8 mouse cellular contexts compared by ENCODE assay signal in genomic region chr19:55940538-55941252, GRCm38 (mm10).
DNase-seq lines count a peak whose midpoint lies in the region; ATAC-seq and TF ChIP-seq lines count a peak whose summit lies in the region.

No protein-coding gene starts in this region.

- H3K4me2 ChIP-seq in heart, embryonic 14.5 days (ENCODE audit: low read length): peak overlapping the region; percentile 2; the same call in 1 of the 2 replicates
- H3K4me2 ChIP-seq in embryonic facial prominence, embryonic 15.5 days (replicated peaks): no peak overlapping the region
- no peak overlapping the region for H3K4me2 ChIP-seq in midbrain, embryonic 11.5 days
- no peak overlapping the region for H3K4me2 ChIP-seq in intestine, postnatal 0 days (replicated peaks; ENCODE audit: low read depth)

- no peak overlapping the region for H3K9ac ChIP-seq in heart, embryonic 14.5 days (ENCODE audit: low read length)
- H3K9ac ChIP-seq in embryonic facial prominence, embryonic 15.5 days: no peak overlapping the region
- 0 out of 2 replicates have a peak overlapping the region, but pooled peaks have one; percentile 9 for H3K9ac ChIP-seq in midbrain, embryonic 11.5 days (ENCODE audit: low read length)
- no peak overlapping the region for H3K9ac ChIP-seq in intestine, postnatal 0 days (ENCODE audit: low read depth, low read length)

- H3K27ac ChIP-seq in heart, embryonic 14.5 days (replicated peaks in 1 of 2; ENCODE audit: control insufficient read depth in 1 of 2, insufficient read depth in 1 of 2, low read depth in 2 of 2, low read length in 2 of 2): no peak overlapping the region
- H3K27ac ChIP-seq in embryonic facial prominence, embryonic 15.5 days (replicated peaks): peak overlapping the region; percentile 58; the same call in 1 of the 2 replicates
- no peak overlapping the region; the same call in 1 of the 2 replicates for H3K27ac ChIP-seq in midbrain, embryonic 11.5 days (ENCODE audit: low read depth, low read length)
- H3K27ac ChIP-seq in intestine, postnatal 0 days (ENCODE audit: low read depth, low read length): no peak overlapping the region

- intact Hi-C loops in heart, postnatal 36 days (cut with DNase I): no loop called here

- ATAC-seq in heart, embryonic 14.5 days (ENCODE audit: insufficient number of reproducible peaks, insufficient read depth, low FRiP score, low read depth): no peak
- no peak for ATAC-seq in embryonic facial prominence, embryonic 15.5 days (ENCODE audit: insufficient number of reproducible peaks, low FRiP score, low TSS enrichment, low read depth)
- no peak for ATAC-seq in midbrain, embryonic 11.5 days (ENCODE audit: low FRiP score)
- no peak for ATAC-seq in intestine, postnatal 0 days

- no peaks in the 10 kb centered on the region for H3K36me3 ChIP-seq in heart, embryonic 14.5 days (ENCODE audit: control insufficient read depth, insufficient read depth, low read length)
- H3K36me3 ChIP-seq in embryonic facial prominence, embryonic 15.5 days: no peaks in the 10 kb centered on the region
- no peaks in the 10 kb centered on the region for H3K36me3 ChIP-seq in midbrain, embryonic 11.5 days (ENCODE audit: control insufficient read depth, insufficient read depth, low read length)
- no peaks in the 10 kb centered on the region for H3K36me3 ChIP-seq in intestine, postnatal 0 days (ENCODE audit: control insufficient read depth, insufficient read depth)

- 25% methylated on average over 11 of the region's 11 CpGs for WGBS in heart, embryonic 14.5 days
- 17% methylated on average over 11 of the region's 11 CpGs for WGBS in embryonic facial prominence, embryonic 15.5 days
- 70% methylated on average over 11 of the region's 11 CpGs for whole genome bisulfite sequencing in midbrain, embryonic 11.5 days
- 55% methylated on average over 11 of the region's 11 CpGs for WGBS in intestine, postnatal 0 days

- H3K4me3 ChIP-seq in heart, embryonic 14.5 days (ENCODE audit: control insufficient read depth in 1 of 2, insufficient read depth in 1 of 2, low read depth in 1 of 2, low read length in 2 of 2): no peak overlapping the region
- H3K4me3 ChIP-seq in embryonic facial prominence, embryonic 15.5 days (replicated peaks): no peak overlapping the region
- no peak overlapping the region for H3K4me3 ChIP-seq in midbrain, embryonic 11.5 days (ENCODE audit: low read depth, low read length)
- no peak overlapping the region for H3K4me3 ChIP-seq in intestine, postnatal 0 days (ENCODE audit: low read depth, low read length)

- TF ChIP-seq CTCF in intestine, postnatal 0 days (IDR thresholded peaks at IDR 0.05; ENCODE audit: low read depth): no peak

- 0 out of 2 replicates have a peak, but pooled peaks cover 3% of the 10 kb centered on the region for H3K9me3 ChIP-seq in heart, embryonic 14.5 days (ENCODE audit: control insufficient read depth, low read length)
- no peaks in the 10 kb centered on the region for H3K9me3 ChIP-seq in embryonic facial prominence, embryonic 15.5 days (replicated peaks)
- H3K9me3 ChIP-seq in midbrain, embryonic 11.5 days (ENCODE audit: control insufficient read depth, low read length): no peaks in the 10 kb centered on the region
- no peaks in the 10 kb centered on the region for H3K9me3 ChIP-seq in intestine, postnatal 0 days (ENCODE audit: control insufficient read depth)

- no peak for DNase-seq in heart, postnatal 36 days
- DNase-seq in layer of hippocampus, adult 9-11 months: peak; percentile 74
- DNase-seq in midbrain, embryonic 11.5 days (ENCODE audit: low spot score, missing footprints): peak; percentile 71
- DNase-seq in lung, postnatal 10 days: no peak
- no peak for DNase-seq in kidney, adult 9 months

- H3K4me1 ChIP-seq in heart, embryonic 14.5 days (ENCODE audit: control insufficient read depth in 2 of 2, insufficient read depth in 2 of 2, low read length in 2 of 2): peaks cover 5 to 11% of the 10 kb centered on the region in 2 experiments; a peak in 3 of 4 replicates
- H3K4me1 ChIP-seq in embryonic facial prominence, embryonic 15.5 days: peaks cover 16% of the 10 kb centered on the region
- H3K4me1 ChIP-seq in midbrain, embryonic 11.5 days (ENCODE audit: control insufficient read depth, insufficient read depth, low read length): no peaks in the 10 kb centered on the region
- H3K4me1 ChIP-seq in intestine, postnatal 0 days (replicated peaks; ENCODE audit: control insufficient read depth, insufficient read depth, low read length): no peaks in the 10 kb centered on the region

- H3K27me3 ChIP-seq in heart, embryonic 14.5 days (ENCODE audit: control insufficient read depth, insufficient read depth, low read length): no peaks in the 10 kb centered on the region
- no peaks in the 10 kb centered on the region for H3K27me3 ChIP-seq in embryonic facial prominence, embryonic 15.5 days
- H3K27me3 ChIP-seq in midbrain, embryonic 11.5 days (ENCODE audit: control insufficient read depth, insufficient read depth, low read length): no peaks in the 10 kb centered on the region
- no peaks in the 10 kb centered on the region for H3K27me3 ChIP-seq in intestine, postnatal 0 days (replicated peaks; ENCODE audit: control insufficient read depth, insufficient read depth, low read length)

Comparison
In these comparisons a context has a peak if more than half of its experiments do, and no peak if none do; other contexts are left out.
1. DNase-seq: peak in layer of hippocampus, adult 9-11 months (single experiment) and midbrain, embryonic 11.5 days (single experiment); none in heart, postnatal 36 days (0 of 2), lung, postnatal 10 days (single experiment) and kidney, adult 9 months (single experiment).